Mouse (Mus musculus) liver, embryonic 13.5 days (tissue): Measurements from ENCODE around the gene Pgghg. TPM values are rescaled to one million over a fixed set of nuclear protein-coding genes. Genes with fewer than 3 reads are reported as not detected.

Experiments used
- ATAC-seq: fragments of 200-750 bp; cut with Nextera tagmentation; 2 replicates; pipeline ENCODE4 v1.8.0; 2017; ENCODE audit warnings: low read depth, mild to moderate bottlenecking, moderate number of reproducible peaks, moderate library complexity
- DNase-seq: peaks from one replicate; pipeline ENCODE4 v3.0.0; 2022
- H3K27ac ChIP-seq: fragments of 300-500 bp; sonication (generic); 2 replicates; pipeline ENCODE4 v1.5.1; 2015; ENCODE audit warnings: moderate library complexity, mild to moderate bottlenecking, inconsistent platforms
- H3K27me3 ChIP-seq: fragments of 300-500 bp; sonication (generic); 2 replicates; pipeline ENCODE4 v1.6.1; 2015; ENCODE audit warnings: mild to moderate bottlenecking, inconsistent platforms
- H3K36me3 ChIP-seq: fragments of 300-500 bp; sonication (generic); 2 replicates; pipeline ENCODE4 v1.6.1; 2015; ENCODE audit warnings: mild to moderate bottlenecking, inconsistent platforms
- H3K4me1 ChIP-seq: fragments of 300-500 bp; sonication (generic); replicated peaks from 2 replicates; pipeline ENCODE4 v1.6.1; 2015; ENCODE audit warnings: inconsistent platforms
- H3K4me2 ChIP-seq: fragments of 300-500 bp; sonication (generic); 2 replicates; pipeline ENCODE4 v1.6.1; 2015; ENCODE audit warnings: inconsistent platforms, mild to moderate bottlenecking, moderate library complexity
- H3K4me3 ChIP-seq: fragments of 300-500 bp; sonication (generic); replicated peaks from 2 replicates; pipeline ENCODE4 v1.5.1; 2015; ENCODE audit warnings: mild to moderate bottlenecking, inconsistent platforms
- H3K9ac ChIP-seq: fragments of 300-500 bp; sonication (generic); 2 replicates; pipeline ENCODE4 v1.6.1; 2015; ENCODE audit warnings: mild to moderate bottlenecking, inconsistent platforms
- H3K9me3 ChIP-seq: fragments of 300-500 bp; sonication (generic); replicated peaks from 2 replicates; pipeline ENCODE4 v1.6.1; 2016; ENCODE audit warnings: inconsistent platforms
- WGBS: fragments of 180-500 bp; shearing (Covaris S2); methylation state at CpG from one replicate; pipeline ENCODE4 v1.1.7; 2015; ENCODE audit not compliant: insufficient replicate concordance; 5-methylcytosine and 5-hydroxymethylcytosine counted together
- polyA plus RNA-seq: library from polyadenylated mRNA; unstranded; fragments of >200 nt; fragmentation: Nextera tagmentation; extraction: Ambion mirVana; gene quantifications from 2 replicates; pipeline ENCODE4 v1.2.1, GENCODE M21; 2015

Gene Pgghg
- polyA plus RNA-seq, 1 experiment from 2014 or later = 5.0 TPM

DNA sequence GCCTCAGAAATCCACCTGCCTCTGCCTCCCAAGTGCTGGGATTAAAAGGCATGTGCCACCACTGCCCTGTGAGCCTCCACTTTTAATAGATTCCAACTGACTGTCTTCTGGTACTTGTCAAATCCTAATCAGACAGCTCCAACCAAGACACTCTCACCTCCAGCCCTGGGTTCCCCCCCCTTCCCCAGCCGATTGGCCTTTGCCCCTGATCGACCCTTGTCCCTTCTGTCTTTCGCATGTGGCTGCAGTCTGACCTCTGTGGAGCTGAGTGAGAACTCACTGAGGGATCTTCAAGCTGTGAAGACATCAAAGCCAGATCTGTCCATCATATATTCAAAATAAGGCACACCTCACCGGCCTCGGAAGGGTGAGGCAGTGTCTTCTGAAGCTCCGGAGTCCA is 14.0 kb upstream of the Pgghg start:
- H3K4me1 ChIP-seq = peaks cover 11% of the 10 kb centered on the region
- H3K27ac ChIP-seq = no peak overlapping the region
- DNase-seq (no peak), ATAC-seq (no peak)
- H3K9me3 ChIP-seq = no peaks in the 10 kb centered on the region
- H3K27me3 ChIP-seq = peaks cover 48% of the 10 kb centered on the region
- no peak overlapping the region for H3K4me2 ChIP-seq
- H3K36me3 ChIP-seq = no peaks in the 10 kb centered on the region
- no peak overlapping the region for H3K4me3 ChIP-seq
- 72% methylated on average over 6 of the region's 6 CpGs for WGBS
- no peak overlapping the region for H3K9ac ChIP-seq

DNA sequence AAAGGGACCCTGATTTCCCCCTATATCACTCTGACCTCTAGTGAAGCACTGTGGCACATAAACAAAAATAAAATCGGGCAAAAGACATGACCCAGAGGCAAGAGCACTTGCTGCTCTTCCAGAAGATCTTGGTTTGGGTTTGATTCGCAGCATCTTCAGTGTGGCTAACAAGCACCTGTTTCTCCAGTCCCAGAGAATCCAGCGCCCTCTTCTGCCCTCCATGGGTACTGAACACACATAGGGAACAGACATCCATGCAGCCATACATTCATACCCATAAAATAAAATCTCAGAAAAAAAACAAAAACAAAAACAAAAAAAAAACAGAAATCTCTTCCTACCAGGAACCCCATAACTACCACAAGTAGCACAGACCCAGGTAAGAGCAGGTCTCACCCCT is 2.8 kb upstream of the Pgghg start:
- Histone ChIP-seq H3K36me3 (0 out of 2 replicates have a peak, but pooled peaks cover 1% of the 10 kb centered on the region), H3K9me3 (no peaks in the 10 kb centered on the region), H3K4me2 (no peak overlapping the region), H3K4me3 (no peak overlapping the region), H3K9ac (no peak overlapping the region), H3K4me1 (peaks cover 33% of the 10 kb centered on the region), H3K27me3 (peaks cover 27% of the 10 kb centered on the region), H3K27ac (no peak overlapping the region)
- ATAC-seq (no peak), DNase-seq (no peak)
- 32% methylated on average over 3 of the region's 3 CpGs for WGBS

DNA sequence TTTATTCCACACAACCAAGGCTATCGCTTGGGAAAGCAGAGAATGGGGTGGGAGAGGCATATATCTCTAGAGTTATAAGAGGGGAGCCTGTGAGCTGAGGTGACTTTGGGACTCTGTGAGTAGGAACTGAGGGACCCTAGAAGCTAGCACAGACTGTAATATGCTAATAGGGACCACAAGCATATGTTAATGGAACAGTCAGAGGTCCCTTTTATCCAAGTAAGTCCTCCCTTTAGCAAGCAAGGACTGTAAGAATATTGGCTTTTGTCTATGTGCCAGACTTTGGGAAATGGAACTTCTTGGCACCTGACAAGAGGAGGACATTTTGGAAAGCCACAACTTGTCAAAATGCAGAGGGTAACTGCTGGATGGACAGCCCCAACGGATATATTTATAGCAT is 2.3 kb upstream of the Pgghg start:
- Histone ChIP-seq H3K4me1 (peaks cover 37% of the 10 kb centered on the region), H3K9ac (no peak overlapping the region)

DNA sequence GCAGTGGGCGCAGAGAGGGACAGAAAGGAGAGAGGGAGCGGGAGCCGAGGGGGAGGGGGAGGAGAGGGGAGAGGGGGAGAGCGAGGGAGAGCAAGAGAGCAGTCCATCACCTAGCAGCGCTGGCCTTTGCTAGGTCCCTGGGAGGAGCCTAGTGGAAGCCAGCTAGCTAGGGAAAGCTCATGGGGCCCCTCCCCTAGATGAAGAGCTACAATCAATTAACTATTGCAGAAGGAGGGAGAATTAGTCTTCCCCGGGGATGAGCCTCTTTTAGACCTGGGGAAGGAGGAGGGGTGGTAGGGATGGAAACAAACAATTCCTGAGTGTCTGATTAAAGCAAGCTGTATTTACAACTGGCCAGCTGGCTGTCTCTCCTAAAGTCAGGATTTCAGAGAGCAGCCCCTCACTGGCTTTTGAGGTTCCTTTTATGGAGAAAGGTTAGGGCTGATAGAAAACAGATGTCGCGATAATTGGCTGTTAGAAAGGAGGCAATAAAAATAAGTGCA is 1.5 kb upstream of the Pgghg start:
- Histone ChIP-seq H3K4me1 (peaks cover 38% of the 10 kb centered on the region), H3K9ac (no peak overlapping the region), H3K4me2 (no peak overlapping the region), H3K27ac (no peak overlapping the region), H3K4me3 (no peak overlapping the region), H3K27me3 (peaks cover 21% of the 10 kb centered on the region), H3K9me3 (no peaks in the 10 kb centered on the region), H3K36me3 (0 out of 2 replicates have a peak, but pooled peaks cover 5% of the 10 kb centered on the region)
- WGBS = 37% methylated on average over 8 of the region's 8 CpGs
- no peak for ATAC-seq
- no peak for DNase-seq

More for the DNA sequence above, 2.3 kb upstream of the Pgghg start:
- Histone ChIP-seq H3K36me3 (0 out of 2 replicates have a peak, but pooled peaks cover 5% of the 10 kb centered on the region), H3K27me3 (peaks cover 27% of the 10 kb centered on the region), H3K4me3 (no peak overlapping the region), H3K9me3 (no peaks in the 10 kb centered on the region), H3K4me2 (no peak overlapping the region), H3K27ac (no peak overlapping the region)
- ATAC-seq (no peak), DNase-seq (no peak)
- WGBS = 37% methylated on average over 2 of the region's 2 CpGs

DNA sequence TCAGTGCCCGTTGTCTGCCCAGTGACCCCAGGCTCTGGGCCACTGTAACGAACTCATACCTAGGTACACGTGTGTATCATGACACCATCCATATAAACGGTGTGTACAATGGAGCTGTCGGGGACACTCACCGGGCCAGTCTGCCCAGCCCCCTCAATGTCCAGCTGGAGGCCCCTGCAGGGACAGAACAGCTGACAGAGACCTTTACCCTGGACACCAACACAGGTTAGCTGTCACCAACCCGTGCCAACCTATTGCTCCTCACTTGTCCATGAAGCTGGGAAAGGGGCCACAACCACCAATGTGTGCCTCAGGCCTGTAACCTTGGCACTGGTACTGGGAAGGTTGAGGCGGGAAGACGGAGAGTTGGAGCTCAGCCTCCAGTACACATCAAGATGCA is 1.1 kb downstream of the Pgghg start:
- peak overlapping the region; percentile 64 for H3K4me3 ChIP-seq
- WGBS = 52% methylated on average over 9 of the region's 9 CpGs
- H3K4me2 ChIP-seq = peak overlapping the region; percentile 77
- 0 out of 2 replicates have a peak, but pooled peaks cover 4% of the 10 kb centered on the region for H3K27me3 ChIP-seq
- H3K4me1 ChIP-seq = peaks cover 56% of the 10 kb centered on the region
- peak overlapping the region; percentile 84 for H3K27ac ChIP-seq
- DNase-seq (no peak), ATAC-seq (no peak)
- H3K36me3 ChIP-seq = peaks cover 20% of the 10 kb centered on the region
- peak overlapping the region; percentile 73 for H3K9ac ChIP-seq
- H3K9me3 ChIP-seq = no peaks in the 10 kb centered on the region

DNA sequence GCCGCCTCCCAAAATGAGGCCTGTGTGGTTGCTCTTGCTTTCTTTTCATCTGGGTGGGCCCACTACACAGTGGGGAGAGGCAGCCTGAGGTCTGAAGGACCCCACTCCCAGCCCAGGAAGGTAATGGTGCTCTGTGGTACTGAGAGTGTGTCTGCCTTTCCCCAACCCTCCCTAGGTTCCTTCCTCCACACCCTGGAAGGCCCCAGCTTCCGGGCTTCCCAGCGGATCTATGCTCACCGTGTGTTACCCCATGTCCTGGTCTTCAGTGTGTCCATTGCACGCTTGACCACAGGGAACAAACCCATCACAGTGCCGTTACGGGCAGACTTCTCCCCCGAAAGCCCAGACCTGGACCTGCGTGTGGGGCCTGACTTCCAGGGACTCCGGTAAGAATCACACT is 1.6 kb downstream of the Pgghg start:
- Histone ChIP-seq H3K4me2 (no peak overlapping the region; the same call in 1 of the 2 replicates), H3K36me3 (peaks cover 22% of the 10 kb centered on the region), H3K9ac (no peak overlapping the region; the same call in 1 of the 2 replicates), H3K27me3 (0 out of 2 replicates have a peak, but pooled peaks cover 4% of the 10 kb centered on the region), H3K27ac (peak overlapping the region; percentile 84; the same call in 1 of the 2 replicates), H3K9me3 (no peaks in the 10 kb centered on the region), H3K4me3 (peak overlapping the region; percentile 64; the same call in 1 of the 2 replicates), H3K4me1 (peaks cover 60% of the 10 kb centered on the region)
- ATAC-seq (no peak), DNase-seq (no peak)
- 76% methylated on average over 10 of the region's 10 CpGs for WGBS

DNA sequence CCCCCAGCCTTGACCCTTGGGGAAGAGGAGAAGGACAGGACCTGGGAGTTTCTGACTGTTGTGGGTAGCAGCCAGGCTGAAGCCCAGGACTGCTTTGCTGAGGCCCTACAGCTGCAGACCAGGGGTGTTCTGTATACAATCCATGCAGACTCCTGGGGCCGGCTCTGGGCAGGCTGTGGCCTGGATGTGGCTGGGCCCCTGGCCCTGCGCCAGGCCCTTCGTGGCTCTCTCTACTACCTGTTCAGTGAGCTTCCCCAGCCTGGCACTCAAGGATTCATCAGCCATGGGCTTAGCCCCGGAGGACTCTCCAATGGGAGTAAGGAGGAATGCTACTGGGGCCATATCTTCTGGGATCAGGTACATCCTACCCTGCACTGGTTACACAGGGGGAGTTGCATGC is 2.2 kb downstream of the Pgghg start:
- H3K4me2 ChIP-seq = no peak overlapping the region
- no peak overlapping the region for H3K4me3 ChIP-seq
- ATAC-seq = no peak
- H3K36me3 ChIP-seq = peaks cover 26% of the 10 kb centered on the region
- no peaks in the 10 kb centered on the region for H3K9me3 ChIP-seq
- H3K27ac ChIP-seq = peak overlapping the region; percentile 84; the same call in 1 of the 2 replicates
- H3K27me3 ChIP-seq = 0 out of 2 replicates have a peak, but pooled peaks cover 4% of the 10 kb centered on the region
- H3K9ac ChIP-seq = no peak overlapping the region
- peaks cover 66% of the 10 kb centered on the region for H3K4me1 ChIP-seq
- no peak for DNase-seq
- WGBS = 70% methylated on average over 4 of the region's 4 CpGs

DNA sequence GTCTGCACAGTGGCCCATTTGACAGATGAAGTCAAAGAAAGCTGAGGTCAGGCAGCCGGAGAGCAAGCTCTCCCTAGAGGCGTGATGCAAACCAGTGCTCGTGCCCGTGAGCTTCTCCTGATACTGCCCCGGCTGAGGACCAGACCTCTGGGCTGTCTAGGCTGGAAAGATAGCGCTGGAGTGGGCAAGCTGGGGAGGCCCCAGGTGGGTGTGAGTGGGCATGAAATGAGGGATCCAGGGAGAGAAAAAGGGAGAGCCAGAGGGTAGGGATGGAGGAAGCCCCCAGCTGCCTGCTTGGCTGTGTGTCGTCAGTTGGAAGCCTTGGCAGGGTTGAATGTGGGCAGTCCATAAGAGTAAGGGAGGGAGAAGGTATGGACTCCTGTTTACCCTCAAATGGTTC is 3.0 kb downstream of the Pgghg start:
- H3K4me1 ChIP-seq = peaks cover 65% of the 10 kb centered on the region
- 77% methylated on average over 7 of the region's 7 CpGs for WGBS
- H3K4me2 ChIP-seq = no peak overlapping the region
- ATAC-seq (no peak), DNase-seq (no peak)
- H3K36me3 ChIP-seq = peaks cover 35% of the 10 kb centered on the region
- H3K27ac ChIP-seq = no peak overlapping the region
- no peak overlapping the region for H3K9ac ChIP-seq
- H3K9me3 ChIP-seq = no peaks in the 10 kb centered on the region
- H3K27me3 ChIP-seq = 0 out of 2 replicates have a peak, but pooled peaks cover under 1% of the 10 kb centered on the region
- H3K4me3 ChIP-seq = no peak overlapping the region

DNA sequence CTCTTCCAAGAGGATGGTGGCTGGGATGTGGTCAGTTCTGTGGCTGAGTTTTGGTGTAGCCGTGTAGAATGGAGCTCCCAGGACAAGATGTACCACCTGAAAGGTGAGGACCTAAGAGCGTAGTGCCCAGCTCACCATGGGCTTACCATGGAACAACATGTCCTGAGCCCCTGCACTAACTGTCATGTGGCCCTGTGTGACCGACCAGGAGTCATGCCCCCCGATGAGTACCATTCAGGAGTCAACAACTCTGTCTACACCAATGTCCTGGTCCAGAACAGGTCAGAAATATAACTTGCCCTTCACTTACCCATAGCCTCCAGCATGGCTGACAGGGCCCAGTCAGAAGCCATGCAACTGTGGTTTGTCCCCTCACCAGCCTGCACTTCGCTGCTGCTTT is 4.1 kb downstream of the Pgghg start:
- no peak overlapping the region for H3K4me3 ChIP-seq
- H3K9me3 ChIP-seq = no peaks in the 10 kb centered on the region
- no peak overlapping the region for H3K4me2 ChIP-seq
- H3K36me3 ChIP-seq = peaks cover 38% of the 10 kb centered on the region
- DNase-seq (no peak), ATAC-seq (no peak)
- H3K27me3 ChIP-seq = no peaks in the 10 kb centered on the region
- 75% methylated on average over 5 of the region's 5 CpGs for WGBS
- H3K27ac ChIP-seq = no peak overlapping the region
- no peak overlapping the region for H3K9ac ChIP-seq
- peaks cover 62% of the 10 kb centered on the region for H3K4me1 ChIP-seq

DNA sequence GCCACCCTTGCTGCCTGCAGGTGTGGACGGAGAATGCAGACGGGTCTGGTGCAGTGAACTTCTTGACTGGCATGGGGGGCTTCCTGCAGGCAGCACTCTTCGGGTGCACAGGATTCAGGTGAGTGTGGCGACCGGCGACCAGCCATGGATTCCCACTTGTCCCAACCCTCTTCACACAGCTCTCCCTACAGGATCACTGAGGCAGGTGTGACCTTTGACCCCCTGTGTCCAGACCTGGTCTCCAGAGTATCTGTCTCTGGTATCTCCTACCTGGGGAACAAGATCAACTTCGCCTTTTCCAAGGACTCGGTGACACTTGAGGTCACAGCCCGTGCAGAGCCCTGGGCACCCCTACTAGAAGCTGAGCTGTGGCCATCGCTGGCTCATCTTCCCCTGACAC is 5.1 kb downstream of the Pgghg start:
- Histone ChIP-seq H3K9ac (no peak overlapping the region), H3K4me3 (no peak overlapping the region), H3K36me3 (peaks cover 39% of the 10 kb centered on the region), H3K4me2 (no peak overlapping the region), H3K9me3 (no peaks in the 10 kb centered on the region), H3K4me1 (peaks cover 64% of the 10 kb centered on the region), H3K27ac (no peak overlapping the region), H3K27me3 (no peaks in the 10 kb centered on the region)
- ATAC-seq (no peak), DNase-seq (no peak)
- WGBS = 75% methylated on average over 10 of the region's 10 CpGs

DNA sequence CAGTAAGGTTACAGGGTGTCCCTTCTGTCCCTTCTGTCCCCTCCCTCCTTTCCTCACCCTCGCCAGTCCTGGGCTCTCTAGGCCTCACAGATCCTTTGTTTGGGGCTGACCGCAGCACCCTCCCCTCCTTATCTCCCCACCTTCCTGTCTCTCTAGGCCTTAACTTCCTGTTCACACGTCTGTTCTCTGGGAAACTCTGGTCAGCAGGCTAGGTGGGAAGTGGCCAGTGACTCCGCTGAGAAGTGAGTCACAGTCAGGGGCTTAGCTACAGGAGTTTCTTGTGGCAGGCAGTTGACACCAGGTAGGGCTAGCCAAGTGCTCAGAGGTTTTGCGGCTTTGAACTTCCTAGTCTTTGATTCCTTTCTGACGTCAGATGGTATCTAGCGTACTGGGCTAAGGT is 5.8 kb downstream of the Pgghg start:
- H3K4me2 ChIP-seq = no peak overlapping the region
- H3K27me3 ChIP-seq = no peaks in the 10 kb centered on the region
- H3K27ac ChIP-seq = peak overlapping the region; percentile 31; the same call in 1 of the 2 replicates
- no peak for DNase-seq
- no peaks in the 10 kb centered on the region for H3K9me3 ChIP-seq
- H3K4me3 ChIP-seq = no peak overlapping the region
- H3K36me3 ChIP-seq = peaks cover 39% of the 10 kb centered on the region
- H3K4me1 ChIP-seq = peaks cover 62% of the 10 kb centered on the region
- H3K9ac ChIP-seq = 0 out of 2 replicates have a peak overlapping the region, but pooled peaks have one; percentile 17
- 24% methylated on average over 7 of the region's 7 CpGs for WGBS
- 0 out of 2 replicates have a peak, but pooled peaks have one; percentile 10 for ATAC-seq

DNA sequence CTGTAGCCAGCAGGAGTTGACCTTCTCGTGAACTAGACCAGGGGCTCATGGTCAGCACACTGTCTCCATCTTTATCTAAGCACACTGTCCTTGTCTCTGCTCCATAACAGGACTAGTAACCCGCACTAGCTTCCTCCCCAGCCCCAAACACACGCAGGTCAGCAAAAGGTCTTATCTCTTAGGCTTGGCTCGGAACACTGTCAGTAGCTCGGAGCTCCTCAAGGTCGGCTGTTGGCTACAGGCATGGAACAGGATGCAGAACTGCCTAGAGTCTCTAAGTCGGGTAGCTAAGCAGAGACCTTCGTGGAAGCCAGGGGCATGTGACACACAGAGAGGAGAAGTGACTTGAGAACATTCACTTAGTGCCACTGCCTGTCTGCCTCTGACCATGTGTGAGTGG is 7.0 kb downstream of the Pgghg start:
- no peak overlapping the region for H3K9ac ChIP-seq
- H3K9me3 ChIP-seq = no peaks in the 10 kb centered on the region
- H3K36me3 ChIP-seq = peaks cover 43% of the 10 kb centered on the region
- peaks cover 57% of the 10 kb centered on the region for H3K4me1 ChIP-seq
- peak overlapping the region; percentile 31; the same call in 1 of the 2 replicates for H3K27ac ChIP-seq
- WGBS = 28% methylated on average over 8 of the region's 8 CpGs
- DNase-seq (no peak), ATAC-seq (0 out of 2 replicates have a peak, but pooled peaks have one; percentile 19)
- no peaks in the 10 kb centered on the region for H3K27me3 ChIP-seq
- no peak overlapping the region for H3K4me3 ChIP-seq
- H3K4me2 ChIP-seq = no peak overlapping the region
